Mouse (Mus musculus): ENCODE measurements at regions not wholly inside any gene's neighbourhood (a gene's known extent, or its start where the extent isn't known, plus 50 kb on each side); places are given as distances from the start of the nearest gene placed in this dataset.
A peak's percentile ranks its signal among the peaks of the same experiment; 100 is the strongest.
"Not testable (repeated sequence)": the region's sequence is repeated elsewhere in the genome, so short reads cannot be mapped to it uniquely, and the experiment has no call there.

GRCm38 (mm10) chr7:77200903-77201302 lies 971.2 kb downstream of the Agbl1 start:
- not testable (repeated sequence) for H3K27ac ChIP-seq (ENCODE audit: low read depth, low read length); H3K4me1 ChIP-seq (replicated peaks; ENCODE audit: control insufficient read depth, insufficient read depth, low read length); H3K36me3 ChIP-seq (ENCODE audit: control insufficient read depth, insufficient read depth, low read length); ATAC-seq (ENCODE audit: low FRiP score); H3K9me3 ChIP-seq (ENCODE audit: control insufficient read depth, low read length); H3K4me3 ChIP-seq (ENCODE audit: low read depth, low read length); H3K9ac ChIP-seq (ENCODE audit: low read depth, low read length); H3K27me3 ChIP-seq (ENCODE audit: control insufficient read depth, insufficient read depth, low read length); H3K4me2 ChIP-seq (replicated peaks; ENCODE audit: low read depth, low read length)
- 94% methylated on average over 2 of the region's 2 CpGs for WGBS
- DNase-seq (ENCODE audit: low spot score), result peak; percentile 11

- Histone ChIP-seq H3K4me1 (replicated peaks; ENCODE audit: control insufficient read depth, insufficient read depth, low read length) (no peaks in the 10 kb centered on the region), H3K27me3 (ENCODE audit: control insufficient read depth, insufficient read depth, low read length) (no peaks in the 10 kb centered on the region), H3K9me3 (ENCODE audit: control insufficient read depth, low read length) (no peaks in the 10 kb centered on the region), H3K9ac (ENCODE audit: low read depth, low read length) (no peak overlapping the region), H3K4me2 (replicated peaks; ENCODE audit: low read depth, low read length) (no peak overlapping the region), H3K36me3 (ENCODE audit: control insufficient read depth, insufficient read depth, low read length) (no peaks in the 10 kb centered on the region), H3K27ac (ENCODE audit: low read depth, low read length) (no peak overlapping the region), H3K4me3 (ENCODE audit: low read depth, low read length) (no peak overlapping the region)
- no peak for DNase-seq (ENCODE audit: low spot score)
- no peak for ATAC-seq (ENCODE audit: low FRiP score)
- 87% methylated on average over 3 of the region's 3 CpGs for WGBS
Observed at GRCm38 (mm10) chr7:77205604-77206003, 975.9 kb downstream of the Agbl1 start.

GRCm38 (mm10) chr7:77249391-77249790 lies 1019.7 kb downstream of the Agbl1 start:
- WGBS, result 83% methylated on average over 1 of the region's 1 CpGs
- Histone ChIP-seq H3K27ac (ENCODE audit: low read depth, low read length) (no peak overlapping the region), H3K4me3 (ENCODE audit: low read depth, low read length) (no peak overlapping the region), H3K9me3 (ENCODE audit: control insufficient read depth, low read length) (no peaks in the 10 kb centered on the region), H3K9ac (ENCODE audit: low read depth, low read length) (no peak overlapping the region), H3K4me1 (replicated peaks; ENCODE audit: control insufficient read depth, insufficient read depth, low read length) (no peaks in the 10 kb centered on the region), H3K4me2 (replicated peaks; ENCODE audit: low read depth, low read length) (no peak overlapping the region), H3K27me3 (ENCODE audit: control insufficient read depth, insufficient read depth, low read length) (no peaks in the 10 kb centered on the region), H3K36me3 (ENCODE audit: control insufficient read depth, insufficient read depth, low read length) (no peaks in the 10 kb centered on the region)
- no peak for ATAC-seq (ENCODE audit: low FRiP score)
- no peak for DNase-seq (ENCODE audit: low spot score)

GRCm38 (mm10) chr7:77287657-77288056 lies 1058.0 kb downstream of the Agbl1 start:
- Histone ChIP-seq H3K36me3 (ENCODE audit: control insufficient read depth, insufficient read depth, low read length) (no peaks in the 10 kb centered on the region), H3K4me1 (replicated peaks; ENCODE audit: control insufficient read depth, insufficient read depth, low read length) (no peaks in the 10 kb centered on the region), H3K4me2 (replicated peaks; ENCODE audit: low read depth, low read length) (no peak overlapping the region), H3K27me3 (ENCODE audit: control insufficient read depth, insufficient read depth, low read length) (no peaks in the 10 kb centered on the region), H3K4me3 (ENCODE audit: low read depth, low read length) (no peak overlapping the region), H3K9ac (ENCODE audit: low read depth, low read length) (no peak overlapping the region), H3K27ac (ENCODE audit: low read depth, low read length) (no peak overlapping the region), H3K9me3 (ENCODE audit: control insufficient read depth, low read length) (no peaks in the 10 kb centered on the region)
- DNase-seq (ENCODE audit: low spot score) (no peak), ATAC-seq (ENCODE audit: low FRiP score) (no peak)
- 68% methylated on average over 4 of the region's 4 CpGs for WGBS

GRCm38 (mm10) chr7:77294984-77295642 lies 1065.4 kb downstream of the Agbl1 start:
- 34% methylated on average over 5 of the region's 5 CpGs for WGBS
- no peak overlapping the region for H3K4me2 ChIP-seq (replicated peaks; ENCODE audit: low read depth, low read length)
- H3K4me3 ChIP-seq (ENCODE audit: low read depth, low read length), result no peak overlapping the region
- ATAC-seq (ENCODE audit: low FRiP score) (no peak), DNase-seq (ENCODE audit: low spot score) (no peak)
- no peaks in the 10 kb centered on the region for H3K36me3 ChIP-seq (ENCODE audit: control insufficient read depth, insufficient read depth, low read length)
- H3K27me3 ChIP-seq (ENCODE audit: control insufficient read depth, insufficient read depth, low read length), result no peaks in the 10 kb centered on the region
- no peaks in the 10 kb centered on the region for H3K9me3 ChIP-seq (ENCODE audit: control insufficient read depth, low read length)
- H3K4me1 ChIP-seq (replicated peaks; ENCODE audit: control insufficient read depth, insufficient read depth, low read length), result no peaks in the 10 kb centered on the region
- no peak overlapping the region for H3K9ac ChIP-seq (ENCODE audit: low read depth, low read length)
- no peak overlapping the region for H3K27ac ChIP-seq (ENCODE audit: low read depth, low read length)

- no peaks in the 10 kb centered on the region for H3K36me3 ChIP-seq (ENCODE audit: control insufficient read depth, insufficient read depth, low read length)
- WGBS, result 56% methylated on average over 3 of the region's 3 CpGs
- H3K27me3 ChIP-seq (ENCODE audit: control insufficient read depth, insufficient read depth, low read length), result no peaks in the 10 kb centered on the region
- no peak overlapping the region for H3K4me3 ChIP-seq (ENCODE audit: low read depth, low read length)
- ATAC-seq (ENCODE audit: low FRiP score) (no peak), DNase-seq (ENCODE audit: low spot score) (no peak)
- no peak overlapping the region for H3K4me2 ChIP-seq (replicated peaks; ENCODE audit: low read depth, low read length)
- no peak overlapping the region for H3K27ac ChIP-seq (ENCODE audit: low read depth, low read length)
- H3K9ac ChIP-seq (ENCODE audit: low read depth, low read length), result no peak overlapping the region
- no peaks in the 10 kb centered on the region for H3K9me3 ChIP-seq (ENCODE audit: control insufficient read depth, low read length)
- H3K4me1 ChIP-seq (replicated peaks; ENCODE audit: control insufficient read depth, insufficient read depth, low read length), result no peaks in the 10 kb centered on the region
Observed at GRCm38 (mm10) chr7:77303227-77303626, 1073.5 kb downstream of the Agbl1 start.

- WGBS, result 14% methylated on average over 11 of the region's 11 CpGs
- Histone ChIP-seq H3K27me3 (ENCODE audit: control insufficient read depth, insufficient read depth, low read length) (no peaks in the 10 kb centered on the region), H3K9me3 (ENCODE audit: control insufficient read depth, low read length) (no peaks in the 10 kb centered on the region), H3K36me3 (ENCODE audit: control insufficient read depth, insufficient read depth, low read length) (no peaks in the 10 kb centered on the region), H3K9ac (ENCODE audit: low read depth, low read length) (no peak overlapping the region), H3K4me3 (ENCODE audit: low read depth, low read length) (no peak overlapping the region), H3K4me2 (replicated peaks; ENCODE audit: low read depth, low read length) (no peak overlapping the region), H3K27ac (ENCODE audit: low read depth, low read length) (no peak overlapping the region), H3K4me1 (replicated peaks; ENCODE audit: control insufficient read depth, insufficient read depth, low read length) (no peaks in the 10 kb centered on the region)
- DNase-seq (ENCODE audit: low spot score), result peak; percentile 3
- ATAC-seq (ENCODE audit: low FRiP score), result no peak
Observed at GRCm38 (mm10) chr7:77303935-77304334, 1074.2 kb downstream of the Agbl1 start.

GRCm38 (mm10) chr7:77305471-77305870 lies 1075.8 kb downstream of the Agbl1 start:
- Histone ChIP-seq H3K9ac (ENCODE audit: low read depth, low read length) (no peak overlapping the region), H3K4me2 (replicated peaks; ENCODE audit: low read depth, low read length) (no peak overlapping the region), H3K27ac (ENCODE audit: low read depth, low read length) (no peak overlapping the region), H3K4me1 (replicated peaks; ENCODE audit: control insufficient read depth, insufficient read depth, low read length) (no peaks in the 10 kb centered on the region), H3K9me3 (ENCODE audit: control insufficient read depth, low read length) (no peaks in the 10 kb centered on the region), H3K4me3 (ENCODE audit: low read depth, low read length) (no peak overlapping the region), H3K27me3 (ENCODE audit: control insufficient read depth, insufficient read depth, low read length) (no peaks in the 10 kb centered on the region), H3K36me3 (ENCODE audit: control insufficient read depth, insufficient read depth, low read length) (no peaks in the 10 kb centered on the region)
- WGBS, result 81% methylated on average over 3 of the region's 3 CpGs
- DNase-seq (ENCODE audit: low spot score) (no peak), ATAC-seq (ENCODE audit: low FRiP score) (no peak)

GRCm38 (mm10) chr7:77311661-77312060 lies 1082.0 kb downstream of the Agbl1 start:
- Histone ChIP-seq H3K27ac (ENCODE audit: low read depth, low read length) (no peak overlapping the region), H3K9me3 (ENCODE audit: control insufficient read depth, low read length) (no peaks in the 10 kb centered on the region), H3K27me3 (ENCODE audit: control insufficient read depth, insufficient read depth, low read length) (no peaks in the 10 kb centered on the region), H3K4me3 (ENCODE audit: low read depth, low read length) (no peak overlapping the region), H3K9ac (ENCODE audit: low read depth, low read length) (no peak overlapping the region), H3K36me3 (ENCODE audit: control insufficient read depth, insufficient read depth, low read length) (no peaks in the 10 kb centered on the region), H3K4me1 (replicated peaks; ENCODE audit: control insufficient read depth, insufficient read depth, low read length) (no peaks in the 10 kb centered on the region), H3K4me2 (replicated peaks; ENCODE audit: low read depth, low read length) (no peak overlapping the region)
- 81% methylated on average over 2 of the region's 2 CpGs for WGBS
- ATAC-seq (ENCODE audit: low FRiP score) (no peak), DNase-seq (ENCODE audit: low spot score) (no peak)
